Mouse (Mus musculus): ENCODE results near the gene Mrps12.

GRCm38 (mm10) chr7:28720753-28721537, 20.7 kb downstream of the Mrps12 start:
- TF ChIP-seq POLR2A (IDR thresholded peaks at IDR 0.05; ENCODE audit: extremely low read depth, insufficient read depth, low read length) (no peak), CTCF (IDR thresholded peaks at IDR 0.05; ENCODE audit: low read depth, low read length) (no peak)

Measured in liver, adult 2 months (tissue).